Mouse (Mus musculus): ENCODE data around the gene Nrd1. TPM values are rescaled to one million over a fixed set of nuclear protein-coding genes. Genes with fewer than 3 reads are reported as not detected.

Nrd1 gene
- total RNA-seq (2023): 100 to 1,000 TPM; 165 to 172 TPM

GRCm38 (mm10) chr4:108999999-109000950 lies at the start of gene Nrd1:
Gene Nrd1 (plus strand): TSS chr4:109000655.

Other genes with a start within 250 kb of the Nrd1 start
- gene Zfyve9, start 219.9 kb upstream of the Nrd1 start, total RNA-seq (2023): 10 to 100 TPM in 1 of 2 experiments, 1 to 10 TPM in 1; 6.3 to 11.6 TPM
- 10 to 100 TPM; 32.1 to 37.3 TPM for gene Btf3l4, start 167.0 kb upstream of the Nrd1 start, total RNA-seq (2023)
- 10 to 100 TPM; 26.3 to 30.8 TPM for gene Txndc12, start 166.1 kb upstream of the Nrd1 start, total RNA-seq (2023)
- gene Kti12, start 152.9 kb upstream of the Nrd1 start, total RNA-seq (2023): 10 to 100 TPM; 12.9 to 13.5 TPM
- gene A730015C16Rik, start 152.0 kb upstream of the Nrd1 start, total RNA-seq (2023): not detected
- not detected for gene Rab3b, start 121.6 kb upstream of the Nrd1 start, total RNA-seq (2023)
- gene Osbpl9, start 201.6 kb downstream of the Nrd1 start, total RNA-seq (2023): 100 to 1,000 TPM; 167 to 173 TPM
- gene Calr4, start 233.8 kb downstream of the Nrd1 start, total RNA-seq (2023): 1 to 10 TPM; 2.2 to 4.2 TPM

Data from neutrophil, adult 59 days (primary cell).